Mouse (Mus musculus) liver, postnatal 0 days (tissue): ENCODE results near the gene Elovl6.

ENCODE experiments used
- CTCF ChIP-seq: sonication (generic); IDR thresholded peaks from 2 replicates; pipeline ENCODE4 v1.5.1; 2016; ENCODE audit warnings: antibody characterized with exemption, low read depth
- EP300 ChIP-seq: IDR thresholded peaks from 2 replicates; pipeline ENCODE4 v1.6.1; 2016; ENCODE audit warnings: antibody characterized with exemption, low read depth, mild to moderate bottlenecking

- TF ChIP-seq CTCF (no peak), EP300 (no peak)
Observed at GRCm38 (mm10) chr3:129561853-129562252, 29.7 kb downstream of the Elovl6 start.
